Mouse (Mus musculus) midbrain, postnatal 0 days (tissue): ENCODE data around the gene Tbc1d8b. TPM values are rescaled to one million over a fixed set of nuclear protein-coding genes. Genes with fewer than 3 reads are reported as not detected.

Experiments used
- ATAC-seq: fragments of 200-750 bp; cut with Nextera tagmentation; 2 replicates; pipeline ENCODE4 v1.8.0; 2017; ENCODE audit warnings: moderate number of reproducible peaks, mild to moderate bottlenecking, moderate TSS enrichment, moderate library complexity; ENCODE audit not compliant: low FRiP score
- DNase-seq: peaks from one replicate; pipeline ENCODE4 v3.0.0-alpha.2; 2015; ENCODE audit warnings: low spot score
- H3K27ac ChIP-seq: fragments of 300-500 bp; sonication (generic); 2 replicates; pipeline ENCODE4 v1.5.1; 2014; ENCODE audit warnings: low read depth, mild to moderate bottlenecking, low read length, mixed read lengths
- H3K27me3 ChIP-seq: fragments of 300-500 bp; sonication (generic); 2 replicates; pipeline ENCODE4 v1.6.1; 2014; ENCODE audit warnings: low read length, control low read depth, mixed read lengths; ENCODE audit not compliant: insufficient read depth
- H3K36me3 ChIP-seq: fragments of 300-500 bp; sonication (generic); 2 replicates; pipeline ENCODE4 v1.6.1; 2014; ENCODE audit warnings: low read length, control low read depth, mixed read lengths; ENCODE audit not compliant: insufficient read depth
- H3K4me1 ChIP-seq: fragments of 300-500 bp; sonication (generic); 2 replicates; pipeline ENCODE4 v1.6.1; 2014; ENCODE audit warnings: mild to moderate bottlenecking, control low read depth, antibody characterized with exemption, low read length, mixed read lengths; ENCODE audit not compliant: insufficient read depth
- H3K4me2 ChIP-seq: fragments of 300-500 bp; sonication (generic); 2 replicates; pipeline ENCODE4 v1.6.1; 2014; ENCODE audit warnings: low read depth, mild to moderate bottlenecking, low read length, mixed read lengths; ENCODE audit not compliant: poor library complexity, severe bottlenecking
- H3K4me3 ChIP-seq: fragments of 300-500 bp; sonication (generic); 2 replicates; pipeline ENCODE4 v1.5.1; 2014; ENCODE audit warnings: low read depth, mild to moderate bottlenecking, low read length, moderate library complexity
- H3K9ac ChIP-seq: fragments of 300-500 bp; sonication (generic); replicated peaks from 2 replicates; pipeline ENCODE4 v1.6.1; 2014; ENCODE audit warnings: mild to moderate bottlenecking, low read length, moderate library complexity, mixed read lengths; ENCODE audit not compliant: poor library complexity, severe bottlenecking
- H3K9me3 ChIP-seq: fragments of 300-500 bp; sonication (generic); 2 replicates; pipeline ENCODE4 v1.6.1; 2016; ENCODE audit warnings: low read length, control low read depth
- CTCF ChIP-seq: IDR thresholded peaks from 2 replicates; pipeline ENCODE4 v1.5.1; 2016; ENCODE audit warnings: antibody characterized with exemption, mild to moderate bottlenecking
- WGBS: fragments of 180-500 bp; shearing (Covaris S2); extraction: QIAGEN DNeasy Blood & Tissue Kit; methylation state at CpG from one replicate; pipeline ENCODE4 v1.1.7; 2014; 5-methylcytosine and 5-hydroxymethylcytosine counted together
- polyA plus RNA-seq: library from polyadenylated mRNA; unstranded; fragments of >200 nt; fragmentation: Nextera tagmentation; extraction: Ambion mirVana; gene quantifications from 2 replicates; pipeline ENCODE4 v1.2.1, GENCODE M21; 2015
- total RNA-seq: library from RNA; depleted of rRNA; stranded (reverse); fragments of >200 nt; gene quantifications from 2 replicates; pipeline ENCODE4 v1.2.3, GENCODE M21; 2014; rRNA removed

Gene Tbc1d8b
- total RNA-seq: 0.71 and 0.85 TPM in 2 replicates
- 0.27 TPM in 2 replicates for polyA plus RNA-seq

GRCm38 (mm10) chrX:139684775-139685695, at the start of gene Tbc1d8b:
Tbc1d8b (plus strand) TSS chrX:139684996.
- Histone ChIP-seq H3K9me3 (no peaks in the 10 kb centered on the region), H3K4me2 (peak within 1 kb of the TSS; percentile 73), H3K9ac (no peak within 1 kb of the TSS), H3K27me3 (no peaks in the 10 kb centered on the region; the same call in 1 of the 2 replicates), H3K36me3 (no peaks in the 10 kb centered on the region), H3K4me1 (no peaks in the 10 kb centered on the region), H3K4me3 (peak within 1 kb of the TSS; percentile 48), H3K27ac (no peak within 1 kb of the TSS)
- TF ChIP-seq CTCF: no peak
- DNase-seq: peak; percentile 92
- ATAC-seq: peak; percentile 96
- WGBS: 16% methylated on average over 40 of the region's 43 CpGs

GRCm38 (mm10) chrX:139639744-139640143, 45.1 kb upstream of the Tbc1d8b start:
- WGBS: 87% methylated on average over 2 of the region's 2 CpGs
- no peaks in the 10 kb centered on the region for H3K36me3 ChIP-seq
- H3K9ac ChIP-seq: no peak overlapping the region
- no peak overlapping the region for H3K4me3 ChIP-seq
- no peak for TF ChIP-seq CTCF
- H3K4me2 ChIP-seq: no peak overlapping the region
- no peaks in the 10 kb centered on the region for H3K9me3 ChIP-seq
- H3K4me1 ChIP-seq: no peaks in the 10 kb centered on the region
- no peak for DNase-seq
- H3K27ac ChIP-seq: no peak overlapping the region
- H3K27me3 ChIP-seq: no peaks in the 10 kb centered on the region
- ATAC-seq: no peak

DNA sequence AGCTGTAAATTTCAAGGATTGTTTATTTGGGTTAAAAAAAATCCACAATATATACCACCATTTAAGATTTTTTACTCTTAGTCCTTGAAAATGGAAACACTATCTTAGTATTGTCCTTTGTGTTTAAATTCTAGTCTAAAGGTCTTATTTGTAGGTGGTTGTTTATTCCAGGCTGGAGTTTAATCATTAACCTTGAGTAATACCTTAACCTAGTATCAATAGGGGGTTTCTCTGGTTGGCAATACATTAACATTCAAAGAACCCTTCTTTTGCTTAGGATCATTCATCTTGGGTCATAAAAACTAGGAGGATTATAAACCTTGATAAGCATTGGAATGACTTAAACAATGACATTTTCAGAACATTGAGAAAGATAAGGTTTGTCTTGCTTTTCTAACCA, 44.4 kb upstream of the Tbc1d8b start:
- Histone ChIP-seq H3K9me3 (no peaks in the 10 kb centered on the region), H3K27ac (no peak overlapping the region), H3K36me3 (no peaks in the 10 kb centered on the region), H3K27me3 (no peaks in the 10 kb centered on the region), H3K9ac (no peak overlapping the region), H3K4me3 (no peak overlapping the region), H3K4me1 (no peaks in the 10 kb centered on the region), H3K4me2 (no peak overlapping the region)
- ATAC-seq (no peak), DNase-seq (no peak)
- no peak for TF ChIP-seq CTCF

DNA sequence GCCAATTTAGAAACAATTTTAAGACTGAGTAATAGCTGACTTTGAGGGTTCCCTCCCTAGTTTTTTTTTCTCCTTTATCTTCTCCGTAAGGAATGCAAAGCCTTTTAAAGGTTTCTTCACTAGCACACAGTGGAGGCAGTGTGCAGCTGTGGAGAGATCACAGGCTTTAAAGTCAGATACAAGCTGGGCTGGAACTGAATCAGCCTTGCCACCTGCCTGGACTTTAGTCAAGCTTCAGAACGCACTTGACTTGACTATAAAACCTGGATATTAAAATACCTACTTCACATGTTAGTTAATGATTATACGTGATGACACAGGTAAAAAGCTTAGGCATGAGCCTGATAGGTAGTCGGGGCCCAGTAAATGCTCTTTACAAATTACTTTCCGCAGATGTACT, 32.6 kb upstream of the Tbc1d8b start:
- no peaks in the 10 kb centered on the region for H3K9me3 ChIP-seq
- H3K4me3 ChIP-seq: no peak overlapping the region
- H3K4me1 ChIP-seq: no peaks in the 10 kb centered on the region
- 66% methylated on average over 5 of the region's 5 CpGs for WGBS
- H3K4me2 ChIP-seq: no peak overlapping the region
- ATAC-seq (no peak), DNase-seq (no peak)
- no peak overlapping the region for H3K27ac ChIP-seq
- no peaks in the 10 kb centered on the region for H3K27me3 ChIP-seq
- no peaks in the 10 kb centered on the region for H3K36me3 ChIP-seq
- TF ChIP-seq CTCF: no peak
- H3K9ac ChIP-seq: no peak overlapping the region

DNA sequence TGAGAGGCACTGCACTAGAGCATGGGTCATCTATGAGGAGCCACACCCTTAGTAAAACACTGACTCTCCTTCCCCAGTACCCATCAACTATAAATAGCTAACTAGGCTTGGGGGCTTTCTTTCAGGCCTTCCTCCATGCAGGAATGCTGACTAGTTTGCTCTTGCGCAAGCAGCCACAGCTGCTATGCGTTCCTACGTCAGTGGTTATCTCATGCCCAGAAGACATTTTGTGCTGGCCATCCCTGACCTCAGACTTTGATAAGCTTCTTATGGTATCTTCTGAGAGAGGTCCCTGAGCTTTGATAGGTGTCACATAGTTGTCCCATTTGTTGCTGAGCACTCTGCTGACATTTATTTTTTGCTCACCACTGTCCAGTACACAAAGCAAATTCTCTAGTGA, 31.5 kb upstream of the Tbc1d8b start:
- Histone ChIP-seq H3K36me3 (no peaks in the 10 kb centered on the region), H3K27me3 (no peaks in the 10 kb centered on the region), H3K9ac (no peak overlapping the region), H3K4me2 (no peak overlapping the region), H3K9me3 (no peaks in the 10 kb centered on the region), H3K4me1 (no peaks in the 10 kb centered on the region), H3K27ac (no peak overlapping the region), H3K4me3 (no peak overlapping the region)
- ATAC-seq (no peak), DNase-seq (no peak)
- no peak for TF ChIP-seq CTCF
- WGBS: 94% methylated on average over 3 of the region's 3 CpGs

DNA sequence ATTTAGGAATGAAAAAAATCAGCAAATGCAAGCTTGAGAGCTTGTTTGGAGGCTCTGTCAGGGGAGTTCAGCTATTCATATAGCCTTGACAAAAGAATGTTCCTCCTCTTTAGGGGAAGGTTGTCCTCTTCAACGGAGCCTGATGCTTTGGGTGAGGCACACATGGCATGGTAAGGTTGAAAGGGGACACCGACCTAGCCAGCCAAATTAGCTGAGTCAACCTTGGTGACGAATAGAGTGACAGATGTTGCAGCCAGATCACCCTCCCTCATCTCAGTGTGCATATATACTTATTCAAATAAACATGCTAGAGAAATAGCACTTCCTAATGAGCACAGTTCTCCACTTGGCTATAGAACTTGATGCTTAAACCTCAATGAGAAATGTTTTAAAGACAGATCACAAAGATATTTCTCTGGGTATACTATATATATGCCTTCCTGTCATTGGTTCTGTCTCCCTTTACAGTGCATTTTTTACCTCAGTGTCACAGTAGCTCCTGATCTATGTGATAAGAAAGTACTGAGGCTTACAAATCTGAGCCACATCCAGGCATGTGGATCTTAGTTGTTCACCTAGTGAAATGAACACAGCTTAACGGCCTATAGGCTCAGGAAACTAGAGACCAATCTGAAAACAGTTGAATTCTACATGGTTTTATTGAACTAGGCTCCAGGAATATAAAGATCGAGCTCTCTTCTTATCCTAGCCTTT, 30.3 kb upstream of the Tbc1d8b start:
- H3K27ac ChIP-seq: no peak overlapping the region
- H3K9me3 ChIP-seq: no peaks in the 10 kb centered on the region
- H3K4me3 ChIP-seq: no peak overlapping the region
- no peak overlapping the region for H3K9ac ChIP-seq
- H3K36me3 ChIP-seq: no peaks in the 10 kb centered on the region
- no peak overlapping the region for H3K4me2 ChIP-seq
- no peaks in the 10 kb centered on the region for H3K27me3 ChIP-seq
- ATAC-seq (no peak), DNase-seq (no peak)
- WGBS: 83% methylated on average over 5 of the region's 5 CpGs
- TF ChIP-seq CTCF: no peak
- H3K4me1 ChIP-seq: no peaks in the 10 kb centered on the region
